Mouse (Mus musculus) c-Kit-negative CD71-positive TER-119-positive erythroid progenitor cells, embryonic 14.5 days (primary cell): ENCODE results near the gene Sh3glb1.
"Not testable (repeated sequence)": the region's sequence is repeated elsewhere in the genome, so short reads cannot be mapped to it uniquely, and the experiment has no call there.

ENCODE experiments used
- DNase-seq: peaks from one replicate; pipeline ENCODE4 v3.0.0-alpha.2; 2013; ENCODE audit warnings: low read depth, low spot score

Gene Sh3glb1

DNA sequence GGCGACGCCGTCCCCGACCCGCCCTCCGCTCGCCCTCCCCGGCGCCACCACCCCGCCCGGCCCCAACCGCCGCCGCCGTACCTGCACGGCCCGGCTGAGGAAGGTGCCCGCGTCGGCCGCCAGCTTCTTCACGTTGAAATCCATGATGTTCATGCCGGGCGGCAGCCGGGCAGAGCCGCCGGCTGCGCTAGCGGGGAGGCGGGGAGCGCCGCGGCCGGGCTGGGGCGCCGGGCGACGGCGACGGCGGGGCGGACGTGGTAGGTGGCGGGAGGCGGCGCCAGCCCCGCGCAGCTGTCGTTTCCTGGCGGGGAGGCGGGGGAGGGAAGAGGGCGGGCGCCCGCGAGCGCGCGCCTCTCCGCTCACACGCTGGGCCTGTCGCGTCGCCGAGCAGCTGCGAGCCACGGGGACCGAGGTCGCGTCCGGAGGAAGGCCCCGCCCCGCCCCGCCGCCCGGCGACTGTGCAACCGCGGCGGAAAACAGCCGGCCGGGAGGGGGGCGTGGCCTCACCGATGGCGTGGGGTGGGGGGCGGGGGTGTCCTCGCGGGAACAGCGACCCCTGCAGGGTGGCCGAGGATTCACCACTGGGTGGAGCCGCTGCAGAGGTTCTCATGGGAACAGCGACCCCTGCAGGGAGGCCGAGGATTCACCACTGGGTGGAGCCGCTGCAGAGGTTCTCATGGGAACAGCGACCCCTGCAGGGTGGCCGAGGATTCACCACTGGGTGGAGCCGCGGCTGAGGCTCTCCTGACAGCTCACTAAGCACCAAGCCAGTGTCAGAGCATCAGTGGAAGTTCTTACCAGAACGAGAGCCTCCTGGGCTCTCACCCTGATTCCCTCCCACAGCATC lies at the start of gene Sh3glb1:
Gene Sh3glb1, minus strand, starts transcription at position 435 of the 847 bp plus-strand sequence.
- peak; percentile 91 for DNase-seq

GRCm38 (mm10) chr3:144765161-144765560 lies 45.0 kb upstream of the Sh3glb1 start:
- no peak for DNase-seq

DNA sequence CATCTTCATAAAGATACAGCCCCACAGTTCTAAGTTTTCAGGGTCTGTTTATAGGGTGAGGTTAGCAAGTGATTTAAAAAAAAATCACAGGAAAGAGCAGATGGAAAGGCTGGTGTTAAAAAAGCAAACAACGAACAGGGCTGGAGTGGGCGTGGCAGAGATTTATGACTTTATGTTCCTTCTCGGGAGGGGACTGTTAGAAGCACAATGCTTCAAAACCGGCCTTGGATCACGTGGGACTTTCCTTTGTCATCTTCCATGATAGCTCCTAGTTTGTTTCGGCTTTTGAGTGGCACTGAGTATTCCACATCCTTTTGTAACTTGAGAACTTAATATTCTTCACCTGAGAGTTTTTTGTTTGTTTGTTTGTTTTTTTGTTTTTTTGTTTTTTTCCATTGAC lies 41.3 kb upstream of the Sh3glb1 start:
- no peak for DNase-seq

DNA sequence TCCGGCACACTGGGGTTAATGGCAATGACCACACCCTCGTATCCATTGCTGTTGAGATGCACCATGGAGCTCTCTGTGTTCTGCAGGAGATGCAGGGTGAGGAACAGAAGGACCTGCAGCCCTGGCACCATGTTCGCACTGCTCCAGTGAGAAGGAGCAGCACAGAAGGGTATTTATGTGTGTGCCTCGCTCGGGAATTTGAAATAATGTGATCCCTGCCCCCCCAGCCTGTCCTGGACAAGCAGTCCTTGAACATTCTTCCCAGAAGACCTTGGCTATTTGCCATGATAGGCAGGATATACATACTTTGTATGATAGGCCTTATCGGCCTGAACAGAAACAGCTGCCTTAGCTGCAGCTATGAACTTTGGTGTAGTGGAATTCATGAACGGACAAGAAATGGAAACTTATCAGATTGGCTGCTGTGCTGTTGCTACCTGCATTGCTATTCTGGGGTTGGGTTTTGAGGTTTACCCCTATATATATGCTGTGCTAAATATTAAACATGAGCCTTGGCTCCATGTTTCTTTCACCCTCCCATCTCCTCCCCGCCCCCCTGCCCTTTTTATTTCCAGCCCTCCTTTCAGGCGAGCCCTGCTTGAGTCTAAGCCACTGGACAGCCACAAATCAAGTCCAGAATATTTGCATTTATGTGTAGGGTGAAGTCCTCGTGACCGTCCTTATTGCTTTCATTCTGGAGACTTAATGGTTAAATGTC lies 40.6 kb upstream of the Sh3glb1 start, which contains the start of gene Clca3a1:
Gene Clca3a1, minus strand, starts transcription at position 386 of the 718 bp plus-strand sequence.
- no peak for DNase-seq

- no peak for DNase-seq
Observed at GRCm38 (mm10) chr3:144759719-144760118, 39.6 kb upstream of the Sh3glb1 start.

- DNase-seq = not testable (repeated sequence)
Observed at GRCm38 (mm10) chr3:144756103-144756502, 36.0 kb upstream of the Sh3glb1 start.

DNA sequence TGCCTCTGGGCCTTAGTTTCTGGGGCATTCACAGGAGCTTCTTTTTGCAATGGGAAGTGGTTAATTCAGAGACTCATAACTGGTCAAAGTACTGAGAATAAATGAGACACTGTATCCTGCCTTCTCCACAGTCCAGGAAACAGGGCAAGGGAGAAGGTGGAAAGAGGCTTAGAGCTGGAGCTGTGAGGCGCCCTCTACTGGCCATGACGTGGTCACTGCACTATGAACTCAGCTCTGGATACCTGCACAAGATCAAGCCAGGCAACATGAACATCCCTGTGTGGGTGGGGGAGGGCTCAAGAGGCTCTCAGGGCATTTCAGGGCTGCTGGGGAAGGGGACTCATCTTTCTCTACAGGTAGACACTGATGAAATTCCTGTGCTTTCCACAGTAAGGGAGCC lies 33.0 kb upstream of the Sh3glb1 start:
- DNase-seq = peak; percentile 21

DNA sequence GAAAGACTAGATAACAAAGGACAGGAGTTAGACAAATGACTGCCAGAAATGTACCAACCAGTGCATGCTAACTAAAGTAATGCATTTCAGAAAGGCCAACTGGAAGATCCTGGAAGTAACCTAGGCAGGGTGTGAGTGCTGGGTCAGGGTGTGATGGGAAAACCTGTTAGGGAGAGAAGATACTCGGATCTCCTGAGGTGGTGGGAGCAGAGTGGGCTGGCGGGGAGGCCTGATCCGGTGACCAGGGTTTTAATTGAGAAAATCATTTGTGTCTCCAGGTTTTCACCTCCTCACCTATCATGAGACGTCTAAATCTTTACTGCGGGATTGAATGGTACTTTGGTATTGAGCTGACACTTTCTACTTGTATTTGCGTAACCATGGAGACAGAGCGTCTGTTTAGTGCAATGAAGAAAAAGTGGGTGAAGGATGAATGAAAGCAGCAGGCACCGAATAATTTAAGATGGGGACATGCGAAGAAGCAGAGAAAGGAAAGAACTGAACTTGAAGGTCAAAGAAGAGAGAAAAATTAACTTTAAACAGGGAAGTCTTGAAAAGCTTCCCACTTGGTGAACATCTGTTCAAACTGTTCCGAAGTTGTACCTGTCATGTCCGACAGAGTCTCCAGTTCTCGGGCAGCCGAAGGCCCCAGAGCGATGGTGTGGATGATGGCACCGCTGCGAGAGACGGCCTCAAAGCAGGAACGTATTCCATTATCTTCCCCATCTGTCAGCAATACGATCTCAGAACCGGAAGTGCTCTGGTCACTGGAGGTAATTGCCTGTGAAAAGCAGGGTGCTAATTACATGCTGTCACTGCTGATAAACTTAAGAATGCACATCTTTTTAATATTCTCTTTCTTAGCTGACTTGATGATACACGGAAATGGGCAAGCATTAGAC lies 29.2 kb upstream of the Sh3glb1 start:
- DNase-seq = not testable (repeated sequence)

GRCm38 (mm10) chr3:144747706-144748105 lies 27.6 kb upstream of the Sh3glb1 start:
- DNase-seq = not testable (repeated sequence)

DNA sequence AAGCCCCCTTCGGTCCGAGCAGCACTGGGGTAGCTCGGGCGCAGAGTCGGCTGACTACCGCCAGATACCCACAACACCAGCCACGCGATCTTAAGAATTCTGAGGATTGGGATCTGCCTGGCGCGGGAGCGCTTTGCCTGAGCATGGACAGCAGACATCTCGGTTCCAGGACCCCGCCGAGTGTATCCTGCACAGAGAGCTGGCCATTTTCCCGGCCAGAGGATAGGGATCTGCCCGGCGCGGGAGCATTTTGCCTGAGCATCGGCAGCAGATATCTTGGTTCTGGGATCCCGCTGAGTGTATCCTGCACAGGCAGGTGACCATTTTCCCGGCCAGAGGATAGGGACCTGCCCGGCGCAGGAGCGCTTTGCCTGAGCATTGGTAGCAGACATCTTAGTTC lies 18.3 kb upstream of the Sh3glb1 start:
- not testable (repeated sequence) for DNase-seq

DNA sequence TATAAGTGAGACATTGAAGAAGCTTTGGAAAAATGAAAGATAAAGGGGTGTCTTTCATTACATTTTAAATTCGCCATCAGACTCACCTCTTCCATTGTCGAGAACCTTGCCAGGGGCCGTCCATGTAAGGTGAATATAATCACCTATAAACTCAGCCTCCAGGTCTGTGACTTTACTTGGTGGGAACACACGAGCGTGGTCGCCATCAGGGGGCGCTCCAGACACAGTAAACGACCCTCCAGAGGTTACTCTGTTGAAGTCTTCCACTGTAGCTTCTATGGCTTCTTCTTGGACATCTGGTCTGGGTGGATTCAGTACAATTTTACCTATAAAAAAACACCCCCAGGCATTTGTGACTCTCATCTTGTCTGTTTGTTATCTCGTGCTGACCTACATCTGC lies 16.7 kb upstream of the Sh3glb1 start:
- no peak for DNase-seq

- DNase-seq = peak; percentile 50
Observed at GRCm38 (mm10) chr3:144723455-144723854, 3.3 kb upstream of the Sh3glb1 start.

GRCm38 (mm10) chr3:144722566-144722965 lies 2.4 kb upstream of the Sh3glb1 start:
- not testable (repeated sequence) for DNase-seq

DNA sequence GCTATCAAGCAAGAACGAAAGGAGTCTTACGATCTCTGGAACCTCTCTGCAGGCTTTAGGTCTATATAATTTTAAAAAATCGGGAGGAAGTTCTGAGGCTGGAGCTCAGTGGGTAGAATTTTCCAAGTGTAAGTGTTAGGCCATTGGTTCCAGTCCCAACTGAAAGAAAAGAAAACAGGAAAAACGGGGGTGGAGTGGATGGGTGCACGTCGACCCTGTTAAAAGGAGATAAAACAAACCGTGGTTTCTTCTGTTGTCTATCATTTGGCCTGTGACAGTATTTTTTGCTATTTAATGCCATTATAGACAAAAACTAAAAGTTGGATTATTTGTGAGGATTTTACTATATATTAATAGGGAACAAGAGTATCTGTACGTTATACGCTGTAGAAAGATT lies 1.7 kb upstream of the Sh3glb1 start:
- no peak for DNase-seq

- DNase-seq = peak; percentile 25
Observed at GRCm38 (mm10) chr3:144721077-144721859, 1.1 kb upstream of the Sh3glb1 start.

DNA sequence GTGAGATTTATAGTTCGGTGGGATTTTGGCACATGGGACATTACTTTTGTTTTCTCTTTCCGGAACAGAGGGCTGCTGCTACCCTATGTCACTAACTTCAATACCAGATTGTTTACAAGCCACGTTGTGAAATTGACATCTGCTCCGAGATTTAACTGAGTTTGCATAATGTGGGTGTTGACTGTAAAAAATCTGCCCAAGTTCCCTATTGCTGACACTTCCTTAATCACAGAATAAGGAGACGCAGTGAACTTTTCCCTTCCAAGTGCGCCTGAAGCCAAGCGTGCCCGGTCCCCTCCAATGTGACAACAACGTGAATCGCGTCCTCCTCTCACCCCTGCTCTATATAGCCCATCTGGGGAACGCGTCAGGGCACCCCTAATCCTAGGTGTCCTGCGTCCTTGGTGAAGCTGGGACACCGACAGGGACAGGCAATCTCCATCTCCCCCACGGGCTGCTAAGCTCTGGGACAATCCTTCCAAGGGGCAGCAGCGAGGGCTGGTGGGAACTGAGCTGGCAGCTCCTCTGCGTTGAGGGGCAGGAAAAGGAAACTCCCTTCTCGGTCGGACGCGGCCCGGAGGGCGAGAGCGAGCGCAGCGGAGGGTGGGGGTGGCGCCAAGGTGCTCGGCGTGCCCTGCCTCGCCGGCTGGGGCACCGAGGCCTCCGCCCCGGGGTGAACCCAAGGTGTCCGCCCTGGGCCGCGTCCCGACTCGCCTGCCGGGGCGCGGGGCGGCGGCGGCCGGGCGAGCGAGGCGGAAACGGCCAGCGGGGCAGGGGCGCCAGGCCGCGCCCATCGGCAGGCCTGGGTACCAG lies 841 bp downstream of the Sh3glb1 start:
- DNase-seq = peak; percentile 59

DNA sequence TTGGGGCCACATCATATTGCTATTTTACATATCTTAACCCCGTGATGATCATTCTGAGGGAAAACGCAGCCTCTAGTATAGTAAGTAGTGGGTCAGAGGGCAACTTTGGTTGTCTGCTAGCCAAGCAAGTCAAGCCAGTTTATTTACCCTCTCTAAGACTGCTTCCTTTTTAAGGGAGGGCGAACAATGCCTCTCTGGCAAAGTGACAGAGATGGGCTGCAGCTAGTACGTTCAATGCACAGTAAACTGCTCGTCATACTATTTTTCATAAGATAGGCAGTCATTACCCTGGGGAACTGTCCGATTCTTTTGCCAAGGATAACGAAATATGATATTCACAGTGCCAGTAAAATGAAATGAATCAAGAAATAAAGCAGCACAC lies 1.4 kb downstream of the Sh3glb1 start:
- DNase-seq = peak; percentile 31

DNA sequence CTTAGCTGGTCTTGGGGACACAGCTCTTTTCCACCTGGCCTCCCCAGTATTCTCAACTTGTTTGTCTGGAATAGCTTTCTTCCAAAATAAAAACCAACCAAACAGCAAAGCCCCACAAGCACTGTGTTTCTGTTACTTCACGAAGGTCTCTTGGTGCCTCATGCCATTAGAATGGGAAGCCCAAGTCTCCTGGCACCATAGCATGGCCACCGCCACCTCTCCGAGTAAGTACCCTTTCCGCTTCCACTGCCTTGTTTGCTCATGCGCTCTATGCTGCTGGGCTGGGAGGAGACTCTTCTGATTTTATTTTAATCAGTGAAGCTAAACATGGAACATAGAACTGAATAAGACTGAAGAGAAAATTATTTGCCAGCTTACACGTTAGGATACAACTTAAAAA lies 2.3 kb downstream of the Sh3glb1 start:
- no peak for DNase-seq

- DNase-seq = no peak
Observed at GRCm38 (mm10) chr3:144717121-144717520, 3.0 kb downstream of the Sh3glb1 start.

- DNase-seq = no peak
Observed at GRCm38 (mm10) chr3:144715901-144716300, 4.2 kb downstream of the Sh3glb1 start.
